Mouse (Mus musculus): ENCODE results near the gene Olfr1368. TPM values are rescaled to one million over a fixed set of nuclear protein-coding genes. Genes with fewer than 3 reads are reported as not detected.

Gene Olfr1368
- polyA plus RNA-seq, 1 experiment from 2014 or later, result not detected

DNA sequence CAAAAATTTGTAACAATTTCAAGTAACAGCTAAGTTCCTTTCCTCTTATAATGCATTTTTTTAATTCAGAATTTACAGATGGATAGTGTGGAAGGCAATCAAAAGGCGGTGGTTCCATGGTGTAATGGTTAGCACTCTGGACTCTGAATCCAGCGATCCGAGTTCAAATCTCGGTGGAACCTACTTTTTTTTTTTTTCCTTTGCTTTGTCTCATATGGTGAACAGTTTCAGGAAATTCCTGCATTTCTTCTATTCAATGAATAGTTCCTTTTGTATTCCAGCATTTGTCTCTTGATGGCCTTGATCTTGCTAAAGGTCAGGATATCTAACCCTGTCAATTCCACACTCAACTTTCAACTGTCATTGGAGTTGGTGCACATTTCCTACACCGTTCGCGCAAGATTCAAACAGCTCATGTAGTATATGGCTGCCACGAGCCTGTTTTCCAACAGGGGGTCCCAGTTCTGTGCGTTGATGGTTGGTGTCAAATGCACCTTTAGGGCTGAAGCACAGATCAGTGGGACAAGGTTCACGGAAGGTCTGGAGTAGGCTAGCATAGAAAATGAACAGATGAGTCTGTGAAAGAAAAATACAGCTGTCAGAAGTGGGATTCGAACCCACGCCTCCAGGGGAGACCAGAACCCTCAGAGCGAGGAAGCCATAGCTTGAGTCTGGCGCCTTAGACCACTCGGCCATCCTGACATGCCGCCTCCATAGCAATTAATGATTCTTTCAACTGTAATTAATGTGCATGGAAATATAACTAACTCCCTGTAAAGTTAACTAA is 26.8 kb upstream of the Olfr1368 start:
- Histone ChIP-seq H3K9ac (replicated peaks) (peak overlapping the region; percentile 28; the same call in 1 of the 2 replicates), H3K27me3 (no peaks in the 10 kb centered on the region), H3K36me3 (no peaks in the 10 kb centered on the region), H3K4me1 (peaks cover 27% of the 10 kb centered on the region), H3K27ac (replicated peaks) (no peak overlapping the region; the same call in 1 of the 2 replicates), H3K4me2 (replicated peaks) (peak overlapping the region; percentile 58), H3K4me3 (peak overlapping the region; percentile 52), H3K9me3 (no peaks in the 10 kb centered on the region)
- peak; percentile 46 for ATAC-seq (replicated peaks)
- under 1% methylated on average over 16 of the region's 16 CpGs for WGBS

DNA sequence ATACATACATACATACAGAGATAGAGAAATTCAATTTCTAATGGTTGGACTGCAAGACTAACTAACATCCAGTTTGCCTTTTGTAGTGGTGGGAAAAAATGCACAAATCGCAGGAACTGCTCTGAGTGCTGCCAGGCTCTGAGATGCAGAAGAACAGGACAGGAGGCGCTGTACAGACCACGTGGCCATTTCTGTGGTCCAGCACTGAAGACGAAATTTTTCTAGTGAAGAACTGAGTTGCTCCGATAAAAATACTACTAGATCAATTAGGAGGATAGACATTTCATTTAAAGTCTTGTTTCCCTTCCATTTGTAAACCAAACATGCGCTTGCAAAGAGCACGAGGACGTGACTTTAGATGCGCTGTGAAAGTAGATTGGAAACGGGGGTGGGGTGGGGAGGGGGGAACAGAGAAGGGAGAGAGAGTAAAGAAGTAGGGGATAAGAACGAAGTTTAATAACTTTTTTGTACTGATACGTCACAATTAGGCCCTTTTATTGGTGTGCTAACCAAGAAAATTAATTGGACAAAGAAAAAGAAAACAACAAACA is 26.0 kb upstream of the Olfr1368 start:
- Histone ChIP-seq H3K4me2 (replicated peaks) (peak overlapping the region; percentile 58), H3K4me3 (peak overlapping the region; percentile 52), H3K27ac (replicated peaks) (0 out of 2 replicates have a peak overlapping the region, but pooled peaks have one; percentile 1), H3K9me3 (no peaks in the 10 kb centered on the region), H3K36me3 (no peaks in the 10 kb centered on the region), H3K9ac (replicated peaks) (peak overlapping the region; percentile 45), H3K27me3 (no peaks in the 10 kb centered on the region), H3K4me1 (peaks cover 27% of the 10 kb centered on the region)
- under 1% methylated on average over 12 of the region's 12 CpGs for WGBS
- peak; percentile 36; the same call in 1 of the 2 replicates for ATAC-seq (replicated peaks)

DNA sequence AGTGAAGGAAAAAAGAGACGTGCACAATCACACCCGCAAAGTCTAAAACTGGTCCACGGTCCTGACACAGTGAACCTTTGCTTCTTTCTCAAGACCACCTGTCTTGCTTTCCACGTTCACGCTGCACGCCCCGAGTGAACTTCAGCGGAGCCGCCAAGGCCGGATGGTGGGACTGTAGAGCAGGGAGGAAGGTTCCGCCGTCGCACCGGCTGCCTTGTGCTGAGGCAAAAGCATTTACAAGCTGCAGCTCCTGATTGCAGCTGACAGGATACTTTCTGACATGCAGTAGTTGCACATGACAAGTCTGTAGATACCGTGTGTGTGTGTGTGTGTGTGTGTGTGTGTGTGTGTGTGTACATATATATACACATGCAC is 25.5 kb upstream of the Olfr1368 start:
- no peak overlapping the region for H3K27ac ChIP-seq (replicated peaks)
- H3K36me3 ChIP-seq, result no peaks in the 10 kb centered on the region
- no peak for ATAC-seq (replicated peaks)

DNA sequence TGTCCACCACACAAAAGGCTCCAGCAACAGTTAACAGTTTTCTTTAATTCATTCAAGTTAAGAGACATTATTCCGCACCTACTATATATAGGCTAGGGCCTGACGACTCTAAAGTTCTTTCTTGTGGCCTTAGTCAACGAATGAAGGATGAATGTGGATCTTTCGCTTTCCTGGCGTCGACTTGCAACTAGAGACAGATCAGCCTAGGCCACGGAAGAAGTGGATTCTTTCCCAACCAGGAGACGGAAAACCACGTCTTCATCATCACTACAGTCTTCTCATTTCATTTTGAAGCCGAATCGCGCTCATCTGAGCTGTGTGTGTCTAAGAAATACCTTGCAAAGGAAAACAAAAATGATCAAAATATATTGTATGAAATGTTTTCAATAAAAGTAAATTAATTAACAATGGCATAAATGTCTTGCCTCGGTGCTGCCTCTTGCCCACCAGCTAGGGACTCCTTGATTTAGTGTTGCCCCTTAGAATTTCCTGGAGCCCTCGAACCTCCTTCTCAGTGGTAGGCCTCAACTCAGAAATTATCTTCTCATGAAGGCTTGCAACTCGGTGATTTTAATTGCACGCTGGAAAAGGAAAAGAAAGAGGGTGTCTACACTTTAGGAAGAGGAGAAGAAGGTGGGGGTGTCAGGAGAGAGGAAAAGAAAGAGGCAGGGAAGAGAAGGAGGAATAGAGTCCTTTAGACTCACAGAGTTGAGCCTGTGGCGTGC is 24.9 kb upstream of the Olfr1368 start:
- H3K27me3 ChIP-seq, result no peaks in the 10 kb centered on the region
- no peaks in the 10 kb centered on the region for H3K36me3 ChIP-seq
- H3K4me2 ChIP-seq (replicated peaks), result peak overlapping the region; percentile 97
- H3K27ac ChIP-seq (replicated peaks), result no peak overlapping the region
- no peaks in the 10 kb centered on the region for H3K9me3 ChIP-seq
- H3K4me1 ChIP-seq, result peaks cover 27% of the 10 kb centered on the region
- ATAC-seq (replicated peaks), result no peak
- H3K9ac ChIP-seq (replicated peaks), result no peak overlapping the region
- 40% methylated on average over 17 of the region's 17 CpGs for WGBS
- H3K4me3 ChIP-seq, result peak overlapping the region; percentile 66

More for the DNA sequence above, 25.5 kb upstream of the Olfr1368 start:
- Histone ChIP-seq H3K9ac (replicated peaks) (peak overlapping the region; percentile 34; the same call in 1 of the 2 replicates), H3K4me1 (peaks cover 27% of the 10 kb centered on the region), H3K4me2 (replicated peaks) (peak overlapping the region; percentile 58), H3K27me3 (no peaks in the 10 kb centered on the region), H3K4me3 (peak overlapping the region; percentile 52), H3K9me3 (no peaks in the 10 kb centered on the region)
- 7% methylated on average over 15 of the region's 15 CpGs for WGBS

GRCm38 (mm10) chr13:21169657-21170430 is 24.2 kb upstream of the Olfr1368 start:
- Histone ChIP-seq H3K4me2 (replicated peaks) (peak overlapping the region; percentile 97), H3K9me3 (no peaks in the 10 kb centered on the region), H3K4me3 (peak overlapping the region; percentile 66), H3K9ac (replicated peaks) (peak overlapping the region; percentile 49), H3K27me3 (no peaks in the 10 kb centered on the region), H3K36me3 (no peaks in the 10 kb centered on the region), H3K4me1 (peaks cover 27% of the 10 kb centered on the region), H3K27ac (replicated peaks) (peak overlapping the region; percentile 80)
- under 1% methylated on average over 39 of the region's 39 CpGs for WGBS
- ATAC-seq (replicated peaks), result peak; percentile 87

GRCm38 (mm10) chr13:21169121-21169656 is 23.5 kb upstream of the Olfr1368 start:
- H3K27ac ChIP-seq (replicated peaks), result peak overlapping the region; percentile 24
- peaks cover 27% of the 10 kb centered on the region for H3K4me1 ChIP-seq
- H3K9ac ChIP-seq (replicated peaks), result peak overlapping the region; percentile 45
- 4% methylated on average over 14 of the region's 14 CpGs for WGBS
- H3K36me3 ChIP-seq, result no peaks in the 10 kb centered on the region
- no peaks in the 10 kb centered on the region for H3K27me3 ChIP-seq
- no peaks in the 10 kb centered on the region for H3K9me3 ChIP-seq
- H3K4me2 ChIP-seq (replicated peaks), result peak overlapping the region; percentile 97
- no peak for ATAC-seq (replicated peaks)
- peak overlapping the region; percentile 66 for H3K4me3 ChIP-seq

DNA sequence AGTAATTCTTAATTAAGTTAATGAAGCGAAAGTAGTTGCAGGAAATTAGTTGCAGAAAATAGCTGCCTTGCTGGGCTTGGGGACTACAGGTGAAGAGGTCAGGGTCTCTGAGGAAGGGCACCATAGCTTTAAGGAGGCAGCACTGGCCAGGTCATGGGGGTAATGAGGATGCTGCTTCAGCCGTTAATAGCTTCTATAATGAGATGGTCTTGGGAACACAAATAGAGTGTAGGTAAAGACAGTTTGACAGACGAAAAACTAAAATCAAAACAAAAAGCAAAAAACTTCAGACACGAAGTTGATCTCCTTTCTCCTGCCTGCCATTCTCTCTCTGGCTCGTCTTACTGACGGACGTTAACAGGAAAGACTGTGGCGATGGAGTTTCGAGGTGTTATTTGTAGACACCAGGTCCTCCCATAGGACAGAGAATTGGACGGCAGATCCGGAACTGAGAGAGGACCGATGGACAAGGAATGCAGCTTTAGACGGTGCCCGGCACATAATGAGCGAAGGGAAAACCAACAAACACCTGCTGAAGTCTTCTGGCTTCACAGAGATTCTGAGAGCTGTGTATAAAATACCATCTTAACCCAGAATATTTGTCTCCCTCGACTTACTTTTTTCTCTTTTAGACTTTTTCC is 22.8 kb upstream of the Olfr1368 start:
- peak overlapping the region; percentile 66 for H3K4me3 ChIP-seq
- no peaks in the 10 kb centered on the region for H3K36me3 ChIP-seq
- no peaks in the 10 kb centered on the region for H3K27me3 ChIP-seq
- H3K27ac ChIP-seq (replicated peaks), result peak overlapping the region; percentile 24
- H3K4me1 ChIP-seq, result peaks cover 26% of the 10 kb centered on the region
- peak overlapping the region; percentile 97 for H3K4me2 ChIP-seq (replicated peaks)
- under 1% methylated on average over 16 of the region's 16 CpGs for WGBS
- peak overlapping the region; percentile 45 for H3K9ac ChIP-seq (replicated peaks)
- no peaks in the 10 kb centered on the region for H3K9me3 ChIP-seq
- no peak for ATAC-seq (replicated peaks)

DNA sequence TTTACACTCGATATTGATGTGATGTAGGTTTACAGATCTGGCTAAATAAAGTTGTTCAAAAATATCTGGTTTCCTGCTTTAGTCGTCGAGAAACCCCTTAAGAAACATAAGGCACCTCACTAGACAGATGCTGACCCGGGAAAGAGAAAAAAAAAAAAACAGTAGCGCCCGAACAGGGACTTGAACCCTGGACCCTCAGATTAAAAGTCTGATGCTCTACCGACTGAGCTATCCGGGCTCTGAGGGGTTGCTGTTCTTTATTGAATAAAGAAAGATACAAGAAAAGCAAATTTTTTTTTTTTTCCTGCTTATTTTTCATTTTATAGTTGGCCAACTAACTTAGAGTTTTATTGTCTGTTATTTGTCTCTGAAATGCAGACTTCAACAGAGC is 22.2 kb upstream of the Olfr1368 start:
- peak overlapping the region; percentile 97 for H3K4me2 ChIP-seq (replicated peaks)
- H3K27me3 ChIP-seq, result no peaks in the 10 kb centered on the region
- H3K4me3 ChIP-seq, result peak overlapping the region; percentile 66
- H3K27ac ChIP-seq (replicated peaks), result no peak overlapping the region
- no peaks in the 10 kb centered on the region for H3K9me3 ChIP-seq
- under 1% methylated on average over 8 of the region's 8 CpGs for WGBS
- no peaks in the 10 kb centered on the region for H3K36me3 ChIP-seq
- ATAC-seq (replicated peaks), result peak; percentile 38; the same call in 1 of the 2 replicates
- peaks cover 21% of the 10 kb centered on the region for H3K4me1 ChIP-seq
- H3K9ac ChIP-seq (replicated peaks), result peak overlapping the region; percentile 45

- under 1% methylated on average over 27 of the region's 27 CpGs for WGBS
- no peaks in the 10 kb centered on the region for H3K9me3 ChIP-seq
- no peaks in the 10 kb centered on the region for H3K27me3 ChIP-seq
- H3K4me3 ChIP-seq, result peak overlapping the region; percentile 66
- H3K4me1 ChIP-seq, result peaks cover 15% of the 10 kb centered on the region; the same call in 1 of the 2 replicates
- no peaks in the 10 kb centered on the region for H3K36me3 ChIP-seq
- peak overlapping the region; percentile 46 for H3K9ac ChIP-seq (replicated peaks)
- H3K4me2 ChIP-seq (replicated peaks), result peak overlapping the region; percentile 97
- H3K27ac ChIP-seq (replicated peaks), result peak overlapping the region; percentile 13
- ATAC-seq (replicated peaks), result peak; percentile 54
Measured at GRCm38 (mm10) chr13:21166936-21167909, 21.6 kb upstream of the Olfr1368 start.

- H3K9me3 ChIP-seq, result no peaks in the 10 kb centered on the region
- no peaks in the 10 kb centered on the region for H3K27me3 ChIP-seq
- H3K36me3 ChIP-seq, result no peaks in the 10 kb centered on the region
- WGBS, result 45% methylated on average over 5 of the region's 5 CpGs
- H3K4me2 ChIP-seq (replicated peaks), result no peak overlapping the region
- peaks cover 20% of the 10 kb centered on the region for H3K4me1 ChIP-seq
- no peak overlapping the region for H3K9ac ChIP-seq (replicated peaks)
- no peak overlapping the region for H3K27ac ChIP-seq (replicated peaks)
- no peak for ATAC-seq (replicated peaks)
- no peak overlapping the region for H3K4me3 ChIP-seq
Measured at GRCm38 (mm10) chr13:21162591-21162990, 16.9 kb upstream of the Olfr1368 start.

All from forebrain, embryonic 15.5 days (tissue).